Mouse (Mus musculus): ENCODE data around the gene Specc1l. TPM values are rescaled to one million over a fixed set of nuclear protein-coding genes. Genes with fewer than 3 reads are reported as not detected.
A peak's percentile ranks its signal among the peaks of the same experiment; 100 is the strongest.

Specc1l gene
- polyA plus RNA-seq, 1 experiment from 2014 or later, result 27.5 TPM

- Histone ChIP-seq H3K4me3 (no peak overlapping the region), H3K27ac (no peak overlapping the region), H3K36me3 (no peaks in the 10 kb centered on the region), H3K4me1 (peaks cover 12% of the 10 kb centered on the region), H3K27me3 (ENCODE audit: insufficient read depth, poor library complexity, severe bottlenecking) (no peaks in the 10 kb centered on the region), H3K9me3 (0 out of 2 replicates have a peak, but pooled peaks cover 4% of the 10 kb centered on the region)
- WGBS, result 38% methylated on average over 7 of the region's 7 CpGs
- no peak for DNase-seq (ENCODE audit: low spot score)
Measured at GRCm38 (mm10) chr10:75191647-75192046, 20.2 kb upstream of the Specc1l start.

- Histone ChIP-seq H3K27ac (no peak overlapping the region), H3K36me3 (no peaks in the 10 kb centered on the region), H3K4me1 (no peaks in the 10 kb centered on the region), H3K9me3 (0 out of 2 replicates have a peak, but pooled peaks cover 2% of the 10 kb centered on the region), H3K27me3 (ENCODE audit: insufficient read depth, poor library complexity, severe bottlenecking) (no peaks in the 10 kb centered on the region), H3K4me3 (no peak overlapping the region)
- no peak for DNase-seq (ENCODE audit: low spot score)
- 76% methylated on average over 1 of the region's 1 CpGs for WGBS
Measured at GRCm38 (mm10) chr10:75197817-75198216, 14.1 kb upstream of the Specc1l start.

- H3K27me3 ChIP-seq (ENCODE audit: insufficient read depth, poor library complexity, severe bottlenecking), result no peaks in the 10 kb centered on the region
- H3K9me3 ChIP-seq, result no peaks in the 10 kb centered on the region
- 63% methylated on average over 1 of the region's 1 CpGs for WGBS
- no peak overlapping the region for H3K4me3 ChIP-seq
- H3K36me3 ChIP-seq, result no peaks in the 10 kb centered on the region
- no peak for DNase-seq (ENCODE audit: low spot score)
- no peak overlapping the region for H3K27ac ChIP-seq
- H3K4me1 ChIP-seq, result no peaks in the 10 kb centered on the region
Measured at GRCm38 (mm10) chr10:75200733-75201132, 11.1 kb upstream of the Specc1l start.

GRCm38 (mm10) chr10:75206192-75206591, 5.7 kb upstream of the Specc1l start:
- Histone ChIP-seq H3K4me3 (no peak overlapping the region), H3K36me3 (no peaks in the 10 kb centered on the region), H3K27me3 (ENCODE audit: insufficient read depth, poor library complexity, severe bottlenecking) (no peaks in the 10 kb centered on the region), H3K9me3 (no peaks in the 10 kb centered on the region), H3K27ac (no peak overlapping the region), H3K4me1 (no peaks in the 10 kb centered on the region)
- 76% methylated on average over 4 of the region's 4 CpGs for WGBS
- no peak for DNase-seq (ENCODE audit: low spot score)

GRCm38 (mm10) chr10:75210841-75211240, 1.0 kb upstream of the Specc1l start:
- DNase-seq (ENCODE audit: low spot score), result no peak
- no peak overlapping the region for H3K27ac ChIP-seq
- 91% methylated on average over 3 of the region's 3 CpGs for WGBS
- H3K36me3 ChIP-seq, result no peaks in the 10 kb centered on the region
- H3K4me3 ChIP-seq, result no peak overlapping the region
- no peaks in the 10 kb centered on the region for H3K9me3 ChIP-seq
- H3K4me1 ChIP-seq, result peaks cover 8% of the 10 kb centered on the region
- H3K27me3 ChIP-seq (ENCODE audit: insufficient read depth, poor library complexity, severe bottlenecking), result no peaks in the 10 kb centered on the region

- peaks cover 8% of the 10 kb centered on the region for H3K4me1 ChIP-seq
- 53% methylated on average over 7 of the region's 7 CpGs for whole genome bisulfite sequencing
- H3K36me3 ChIP-seq, result 0 out of 2 replicates have a peak, but pooled peaks cover under 1% of the 10 kb centered on the region
- H3K27ac ChIP-seq, result peak overlapping the region; percentile 99
- no peaks in the 10 kb centered on the region for H3K9me3 ChIP-seq
- DNase-seq (ENCODE audit: low spot score), result no peak
- peak overlapping the region; percentile 90 for H3K4me3 ChIP-seq
- H3K27me3 ChIP-seq (ENCODE audit: insufficient read depth, poor library complexity, severe bottlenecking), result no peaks in the 10 kb centered on the region
Measured at GRCm38 (mm10) chr10:75212981-75213380, 1.1 kb downstream of the Specc1l start.

- H3K27me3 ChIP-seq (ENCODE audit: insufficient read depth, poor library complexity, severe bottlenecking), result no peaks in the 10 kb centered on the region
- 0 out of 2 replicates have a peak, but pooled peaks cover 4% of the 10 kb centered on the region for H3K36me3 ChIP-seq
- peaks cover 29% of the 10 kb centered on the region for H3K4me1 ChIP-seq
- WGBS, result 87% methylated on average over 3 of the region's 3 CpGs
- DNase-seq (ENCODE audit: low spot score), result no peak
- H3K4me3 ChIP-seq, result no peak overlapping the region
- no peak overlapping the region for H3K27ac ChIP-seq
- H3K9me3 ChIP-seq, result no peaks in the 10 kb centered on the region
Measured at GRCm38 (mm10) chr10:75220722-75221121, 8.8 kb downstream of the Specc1l start.

- 57% methylated on average over 4 of the region's 4 CpGs for WGBS
- H3K4me1 ChIP-seq, result peaks cover 29% of the 10 kb centered on the region
- H3K4me3 ChIP-seq, result no peak overlapping the region
- no peaks in the 10 kb centered on the region for H3K27me3 ChIP-seq (ENCODE audit: insufficient read depth, poor library complexity, severe bottlenecking)
- H3K9me3 ChIP-seq, result no peaks in the 10 kb centered on the region
- no peak for DNase-seq (ENCODE audit: low spot score)
- H3K27ac ChIP-seq, result no peak overlapping the region
- H3K36me3 ChIP-seq, result 0 out of 2 replicates have a peak, but pooled peaks cover 4% of the 10 kb centered on the region
Measured at GRCm38 (mm10) chr10:75221936-75222610, 10.2 kb downstream of the Specc1l start.

GRCm38 (mm10) chr10:75222611-75222998, 10.7 kb downstream of the Specc1l start:
- H3K36me3 ChIP-seq, result 0 out of 2 replicates have a peak, but pooled peaks cover 4% of the 10 kb centered on the region
- H3K27me3 ChIP-seq (ENCODE audit: insufficient read depth, poor library complexity, severe bottlenecking), result no peaks in the 10 kb centered on the region
- H3K4me1 ChIP-seq, result peaks cover 29% of the 10 kb centered on the region
- no peak overlapping the region for H3K27ac ChIP-seq
- WGBS, result 75% methylated on average over 5 of the region's 5 CpGs
- no peaks in the 10 kb centered on the region for H3K9me3 ChIP-seq
- no peak for DNase-seq (ENCODE audit: low spot score)
- no peak overlapping the region for H3K4me3 ChIP-seq

- H3K4me1 ChIP-seq, result peaks cover 29% of the 10 kb centered on the region
- 64% methylated on average over 3 of the region's 3 CpGs for WGBS
- no peak for DNase-seq (ENCODE audit: low spot score)
- H3K27me3 ChIP-seq (ENCODE audit: insufficient read depth, poor library complexity, severe bottlenecking), result no peaks in the 10 kb centered on the region
- H3K36me3 ChIP-seq, result 0 out of 2 replicates have a peak, but pooled peaks cover under 1% of the 10 kb centered on the region
- no peak overlapping the region for H3K27ac ChIP-seq
- H3K4me3 ChIP-seq, result no peak overlapping the region
- H3K9me3 ChIP-seq, result no peaks in the 10 kb centered on the region
Measured at GRCm38 (mm10) chr10:75224154-75224553, 12.3 kb downstream of the Specc1l start.

GRCm38 (mm10) chr10:75224630-75225029, 12.8 kb downstream of the Specc1l start:
- Histone ChIP-seq H3K9me3 (no peaks in the 10 kb centered on the region), H3K4me1 (peaks cover 29% of the 10 kb centered on the region), H3K36me3 (0 out of 2 replicates have a peak, but pooled peaks cover 4% of the 10 kb centered on the region), H3K27me3 (ENCODE audit: insufficient read depth, poor library complexity, severe bottlenecking) (no peaks in the 10 kb centered on the region), H3K27ac (no peak overlapping the region), H3K4me3 (no peak overlapping the region)
- 38% methylated on average over 1 of the region's 2 CpGs for WGBS
- no peak for DNase-seq (ENCODE audit: low spot score)

GRCm38 (mm10) chr10:75227381-75227780, 15.5 kb downstream of the Specc1l start:
- peaks cover 24% of the 10 kb centered on the region for H3K36me3 ChIP-seq
- WGBS, result 80% methylated on average over 3 of the region's 3 CpGs
- H3K27me3 ChIP-seq (ENCODE audit: insufficient read depth, poor library complexity, severe bottlenecking), result no peaks in the 10 kb centered on the region
- H3K4me1 ChIP-seq, result peaks cover 11% of the 10 kb centered on the region
- no peak overlapping the region for H3K4me3 ChIP-seq
- DNase-seq (ENCODE audit: low spot score), result no peak
- no peaks in the 10 kb centered on the region for H3K9me3 ChIP-seq
- no peak overlapping the region for H3K27ac ChIP-seq

GRCm38 (mm10) chr10:75230572-75230971, 18.7 kb downstream of the Specc1l start:
- no peak for DNase-seq (ENCODE audit: low spot score)
- H3K4me1 ChIP-seq, result no peaks in the 10 kb centered on the region
- H3K36me3 ChIP-seq, result peaks cover 35% of the 10 kb centered on the region
- H3K27me3 ChIP-seq (ENCODE audit: insufficient read depth, poor library complexity, severe bottlenecking), result no peaks in the 10 kb centered on the region
- no peaks in the 10 kb centered on the region for H3K9me3 ChIP-seq
- no peak overlapping the region for H3K4me3 ChIP-seq
- H3K27ac ChIP-seq, result no peak overlapping the region
- WGBS, result 84% methylated on average over 4 of the region's 4 CpGs
